Mouse (Mus musculus): ENCODE results near the gene Slc43a2.

- TF ChIP-seq GATA1 (IDR thresholded peaks at IDR 0.05; ENCODE audit: borderline replicate concordance, low read length) (no peak), CTCF (IDR thresholded peaks at IDR 0.05; ENCODE audit: low read depth, low read length) (no peak), GATA2 (IDR thresholded peaks at IDR 0.05; ENCODE audit: borderline replicate concordance, low read depth, low read length) (no peak), TAL1 (conservative IDR thresholded peaks at IDR 0.05; ENCODE audit: low read depth, low read length) (no peak)
Measured at GRCm38 (mm10) chr11:75610021-75610420, 78.5 kb downstream of the Slc43a2 start.

All from G1E (cell line).